Mouse (Mus musculus): ENCODE results near the gene Elf3.

The Elf3 gene

GRCm38 (mm10) chr1:135258380-135259127, at the start of gene Elf3:
Gene Elf3, minus strand, starts transcription at chr1:135258568.
- ATAC-seq (ENCODE audit: insufficient number of reproducible peaks, low FRiP score, low TSS enrichment): peak; percentile 69

- ATAC-seq (ENCODE audit: insufficient number of reproducible peaks, low FRiP score, low TSS enrichment): no peak
Measured at GRCm38 (mm10) chr1:135290908-135291307, 32.5 kb upstream of the Elf3 start.

DNA sequence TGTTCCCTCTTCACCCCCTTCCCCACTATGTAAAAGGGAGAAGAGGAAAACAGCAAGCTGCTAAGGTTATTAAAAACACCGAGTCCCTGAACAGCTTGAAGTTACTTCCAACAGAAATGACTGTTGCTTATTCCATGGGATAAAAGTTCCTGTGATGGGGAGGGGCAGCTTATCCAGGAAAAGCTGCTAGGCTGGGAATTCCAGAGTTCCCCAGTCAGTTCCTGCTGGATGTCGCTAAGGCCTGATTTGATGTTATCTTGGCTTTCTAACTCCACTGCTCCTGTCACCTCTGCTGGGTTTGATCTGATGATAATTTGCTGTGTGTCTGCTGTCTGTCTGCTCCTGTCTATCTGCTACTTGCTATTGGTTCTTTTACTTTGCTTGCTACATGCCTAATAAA, 27.9 kb upstream of the Elf3 start:
- ATAC-seq (ENCODE audit: insufficient number of reproducible peaks, low FRiP score, low TSS enrichment): no peak

GRCm38 (mm10) chr1:135283826-135284291, 25.5 kb upstream of the Elf3 start, which contains the start of gene Rnpep:
Gene Rnpep, minus strand, starts transcription at chr1:135284084.
- ATAC-seq (ENCODE audit: insufficient number of reproducible peaks, low FRiP score, low TSS enrichment): peak; percentile 85

DNA sequence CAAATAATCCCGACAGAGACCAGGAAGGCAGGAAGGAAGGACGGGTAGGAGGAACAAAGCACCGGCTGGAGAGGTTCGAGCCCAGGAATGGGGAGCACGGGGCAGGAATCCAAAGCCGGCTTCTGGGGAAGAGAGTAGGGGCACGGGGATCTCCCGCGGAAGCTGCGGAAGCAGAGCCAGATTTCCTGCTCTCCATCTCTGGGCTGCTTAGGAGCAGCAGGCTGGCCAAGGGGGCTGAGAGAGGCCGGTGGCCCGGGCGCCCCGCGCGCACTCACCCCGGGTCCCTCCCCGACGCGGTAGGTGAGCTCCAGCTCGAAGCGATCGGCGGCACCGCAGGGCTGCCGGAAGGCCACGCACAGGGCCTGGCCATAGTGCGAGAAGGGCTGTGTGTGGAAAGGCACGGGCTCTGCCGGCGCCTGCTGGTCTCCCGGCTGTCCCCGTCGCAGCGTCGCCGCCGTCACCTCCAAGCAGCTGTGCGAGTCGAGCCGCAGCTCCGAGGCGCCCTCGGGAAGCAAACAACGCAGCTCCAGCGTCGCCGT, 25.0 kb upstream of the Elf3 start:
- ATAC-seq (ENCODE audit: insufficient number of reproducible peaks, low FRiP score, low TSS enrichment): peak; percentile 77

GRCm38 (mm10) chr1:135282536-135283286, 24.3 kb upstream of the Elf3 start:
- no peak for ATAC-seq (ENCODE audit: insufficient number of reproducible peaks, low FRiP score, low TSS enrichment)

- no peak for ATAC-seq (ENCODE audit: insufficient number of reproducible peaks, low FRiP score, low TSS enrichment)
Measured at GRCm38 (mm10) chr1:135281841-135282240, 23.5 kb upstream of the Elf3 start.

GRCm38 (mm10) chr1:135280646-135281045, 22.3 kb upstream of the Elf3 start:
- ATAC-seq (ENCODE audit: insufficient number of reproducible peaks, low FRiP score, low TSS enrichment): no peak

DNA sequence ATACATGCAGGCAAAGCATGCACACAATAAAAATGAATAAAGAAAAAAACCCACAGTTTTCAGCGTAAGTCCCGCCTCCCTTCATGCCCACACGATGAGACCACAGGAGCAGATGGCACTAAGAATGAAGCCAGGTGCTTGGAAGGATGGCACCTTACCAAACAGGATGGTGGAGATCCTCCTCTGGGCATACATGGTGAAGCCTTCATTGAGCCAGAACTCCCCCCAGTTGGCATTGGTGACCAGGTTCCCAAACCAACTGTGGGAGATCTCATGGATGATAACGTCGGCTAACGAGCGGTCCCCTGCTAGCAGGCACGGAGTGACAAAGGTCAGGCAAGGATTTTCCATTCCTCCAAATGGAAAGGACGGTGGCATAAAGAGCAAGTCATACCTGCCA, 13.0 kb upstream of the Elf3 start:
- peak; percentile 80 for ATAC-seq (ENCODE audit: insufficient number of reproducible peaks, low FRiP score, low TSS enrichment)

DNA sequence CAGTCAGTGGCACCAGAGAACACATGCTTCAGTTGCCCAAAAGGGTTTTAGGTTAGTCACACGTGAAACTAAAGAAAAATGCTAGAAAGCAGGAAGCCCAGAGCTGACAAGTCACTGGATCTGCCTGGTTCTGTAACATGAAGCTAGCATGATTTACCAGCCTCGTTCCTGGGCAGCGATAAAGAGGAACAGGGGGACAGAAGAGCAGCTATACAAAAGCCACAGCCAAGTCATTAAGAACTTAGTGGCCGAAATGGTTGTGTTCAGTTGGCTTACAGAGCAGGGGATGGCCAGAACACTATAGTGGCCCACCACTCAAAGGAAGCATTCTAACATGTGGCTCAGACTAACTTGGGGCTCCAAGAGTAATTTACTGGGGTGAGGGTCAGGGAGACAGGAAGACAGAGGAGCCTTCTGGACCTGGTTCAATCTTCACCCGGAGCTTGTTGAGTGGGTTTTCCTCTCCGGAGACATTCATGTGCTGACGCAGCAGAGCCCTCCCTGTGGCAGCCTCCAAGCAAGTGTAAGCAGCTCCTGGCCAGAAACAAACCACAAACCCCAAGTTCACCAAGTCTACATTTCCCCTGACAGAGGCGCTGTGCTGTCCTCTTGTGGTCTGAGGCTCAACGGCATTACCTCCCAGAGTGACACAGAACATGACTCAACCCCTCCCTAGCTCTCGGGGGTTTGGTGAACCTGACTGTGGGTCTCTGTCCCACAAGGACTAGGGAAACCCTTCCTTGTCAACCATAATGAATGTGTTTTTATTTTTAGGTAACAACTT, 9.5 kb upstream of the Elf3 start:
- ATAC-seq (ENCODE audit: insufficient number of reproducible peaks, low FRiP score, low TSS enrichment): no peak

- ATAC-seq (ENCODE audit: insufficient number of reproducible peaks, low FRiP score, low TSS enrichment): no peak
Measured at GRCm38 (mm10) chr1:135265834-135266233, 7.5 kb upstream of the Elf3 start.

GRCm38 (mm10) chr1:135263316-135263715, 4.9 kb upstream of the Elf3 start:
- ATAC-seq (ENCODE audit: insufficient number of reproducible peaks, low FRiP score, low TSS enrichment): no peak

DNA sequence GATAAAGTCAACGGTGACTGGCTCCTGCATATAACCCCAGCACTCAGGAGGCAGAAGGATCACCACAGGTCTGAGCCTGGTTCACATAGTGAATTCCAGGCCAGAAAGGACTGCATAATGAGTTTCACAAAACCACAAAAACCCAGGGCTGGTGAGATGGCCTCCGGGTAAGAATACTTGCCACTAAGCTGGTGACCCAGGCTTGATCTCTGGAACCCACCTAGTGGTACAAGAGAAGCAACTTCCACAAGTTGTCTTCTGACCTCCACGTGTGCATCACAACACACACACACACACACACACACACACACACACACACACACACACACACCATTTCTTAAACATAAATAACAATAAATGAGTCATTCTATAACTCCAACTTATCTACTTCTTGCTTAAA, 4.0 kb upstream of the Elf3 start:
- no peak for ATAC-seq (ENCODE audit: insufficient number of reproducible peaks, low FRiP score, low TSS enrichment)

DNA sequence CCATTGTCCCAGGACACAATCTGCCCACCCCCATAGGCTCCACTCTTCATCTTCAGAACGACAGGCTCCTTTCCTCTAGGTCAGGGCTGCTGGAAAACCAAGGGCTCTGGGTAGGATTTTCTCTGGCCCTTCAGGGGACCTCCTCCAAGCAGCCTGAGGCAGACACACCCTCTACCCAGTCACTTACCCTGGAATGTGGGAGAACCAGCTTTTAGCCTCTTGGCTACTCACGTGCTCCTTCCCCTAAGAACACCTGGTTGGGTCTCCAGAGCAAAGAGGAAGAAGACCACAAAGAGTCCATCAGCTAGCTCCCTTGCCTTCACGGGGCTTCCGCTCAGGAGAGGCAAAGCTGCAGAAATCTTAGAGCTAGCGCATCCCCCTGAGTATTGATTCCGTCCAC, 2.6 kb upstream of the Elf3 start:
- ATAC-seq (ENCODE audit: insufficient number of reproducible peaks, low FRiP score, low TSS enrichment): no peak

DNA sequence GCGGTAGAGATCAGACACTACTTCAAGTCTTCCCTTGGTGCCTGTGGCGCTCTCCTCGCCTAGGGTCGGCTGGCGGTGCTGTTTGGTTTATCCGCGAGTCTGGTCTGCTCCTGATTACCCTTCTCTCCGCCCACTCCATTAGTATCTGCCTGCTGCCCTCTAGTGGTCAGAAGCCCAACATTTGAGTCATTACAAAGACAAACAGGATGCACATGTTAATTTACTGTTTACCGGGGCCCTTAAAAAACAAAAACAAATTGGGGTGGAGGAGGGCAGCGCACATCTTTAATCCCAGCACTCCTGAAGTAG, 714 bp upstream of the Elf3 start:
- ATAC-seq (ENCODE audit: insufficient number of reproducible peaks, low FRiP score, low TSS enrichment): peak; percentile 67

DNA sequence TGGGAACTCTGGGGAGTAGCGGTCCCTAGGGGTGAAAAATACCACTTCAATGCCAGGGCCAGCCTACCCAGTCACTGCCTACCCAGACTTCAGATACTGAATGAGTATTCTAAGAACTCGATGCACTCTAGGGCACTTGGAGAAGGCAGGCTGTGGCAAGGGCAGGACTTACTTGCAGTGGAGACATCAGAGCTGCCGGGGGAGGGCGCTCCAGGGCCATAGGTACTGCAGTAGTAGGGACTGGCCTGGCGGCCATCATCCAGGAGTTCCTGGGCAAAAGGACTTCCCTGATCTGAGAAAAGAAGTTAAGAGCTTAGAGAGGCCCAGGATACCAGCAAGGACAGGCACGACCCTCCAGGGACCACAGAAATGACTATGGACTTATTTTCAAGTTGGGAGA, 2.1 kb downstream of the Elf3 start:
- no peak for ATAC-seq (ENCODE audit: insufficient number of reproducible peaks, low FRiP score, low TSS enrichment)

- no peak for ATAC-seq (ENCODE audit: insufficient number of reproducible peaks, low FRiP score, low TSS enrichment)
Measured at GRCm38 (mm10) chr1:135252854-135253253, 5.5 kb downstream of the Elf3 start.

GRCm38 (mm10) chr1:135251405-135251804, 7.0 kb downstream of the Elf3 start:
- ATAC-seq (ENCODE audit: insufficient number of reproducible peaks, low FRiP score, low TSS enrichment): no peak

DNA sequence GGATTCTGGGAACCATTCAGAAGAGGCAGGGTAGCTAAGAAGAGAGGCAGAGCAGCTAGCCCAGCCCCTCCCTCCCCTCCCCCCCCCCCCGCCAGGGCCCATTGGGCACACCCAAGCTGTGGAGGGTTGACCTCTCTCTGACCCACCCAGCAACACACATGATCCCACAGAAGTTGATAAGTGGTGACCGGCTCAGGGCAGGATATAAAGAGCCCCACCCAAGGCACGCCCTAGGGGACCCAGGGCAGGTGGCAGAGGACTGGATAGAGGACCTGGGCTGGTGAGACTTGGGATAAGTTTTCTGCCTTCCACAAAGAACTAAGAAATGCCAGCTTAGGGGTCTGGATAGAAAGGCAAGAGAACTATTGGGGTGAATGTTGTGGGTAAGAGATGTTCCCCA, 7.7 kb downstream of the Elf3 start:
- no peak for ATAC-seq (ENCODE audit: insufficient number of reproducible peaks, low FRiP score, low TSS enrichment)

DNA sequence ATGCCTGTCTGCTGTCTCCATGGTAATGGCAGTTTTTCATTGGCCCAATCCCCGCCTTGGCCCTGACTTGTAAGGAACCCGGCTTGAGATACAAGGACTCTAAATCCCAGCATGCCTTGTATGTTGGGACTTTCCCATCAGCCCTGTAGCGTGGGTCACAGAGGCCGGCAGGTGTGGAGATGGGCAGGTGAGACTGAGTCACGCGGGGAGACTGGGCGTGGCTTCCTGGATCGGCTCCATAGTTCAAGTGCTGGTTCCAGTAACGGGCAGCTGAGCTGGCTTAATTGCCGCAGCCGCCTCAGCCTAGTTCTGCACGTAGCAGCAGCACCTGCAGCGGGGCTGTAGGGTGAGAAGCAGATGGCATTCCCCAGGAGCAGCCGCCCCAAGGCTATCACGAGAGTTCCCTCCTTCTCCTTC, 9.9 kb downstream of the Elf3 start:
- peak; percentile 76 for ATAC-seq (ENCODE audit: insufficient number of reproducible peaks, low FRiP score, low TSS enrichment)

DNA sequence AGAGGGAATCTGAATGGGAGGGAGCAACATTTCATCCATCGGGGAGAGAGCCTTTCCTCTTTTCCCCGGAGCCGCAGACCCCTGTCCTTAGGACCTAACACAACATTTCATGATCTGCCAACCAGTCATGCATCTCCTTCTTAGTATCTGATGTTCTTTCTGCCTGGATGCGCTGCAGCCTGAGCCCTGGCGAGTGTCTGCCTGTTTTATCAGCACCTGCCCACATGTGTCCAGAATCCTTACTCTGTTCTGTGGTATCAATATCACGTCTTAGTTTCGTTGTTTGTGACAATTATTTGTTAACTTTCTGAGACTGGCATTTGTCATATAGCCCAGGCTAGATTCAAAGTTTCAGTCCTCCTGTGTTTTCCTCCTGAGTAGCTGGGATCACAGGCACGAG, 14.4 kb downstream of the Elf3 start:
- ATAC-seq (ENCODE audit: insufficient number of reproducible peaks, low FRiP score, low TSS enrichment): no peak
